Mouse (Mus musculus) limb, embryonic 14.5 days (tissue): ENCODE data around the gene Gm6408. TPM values are rescaled to one million over a fixed set of nuclear protein-coding genes. Genes with fewer than 3 reads are reported as not detected.
"Not testable (repeated sequence)": the region's sequence is repeated elsewhere in the genome, so short reads cannot be mapped to it uniquely, and the experiment has no call there.

Experiments
- ATAC-seq: fragments of 200-750 bp; cut with Nextera tagmentation; 2 replicates; pipeline ENCODE4 v1.8.0; 2017; ENCODE audit warnings: low read depth, moderate number of reproducible peaks, moderate TSS enrichment; ENCODE audit not compliant: low FRiP score
- DNase-seq: peaks from one replicate; pipeline ENCODE4 v3.0.0-alpha.2; 2015; ENCODE audit warnings: low spot score
- H3K27ac ChIP-seq: fragments of 300-500 bp; sonication (generic); replicated peaks from 2 replicates; pipeline ENCODE4 v1.5.1; 2014; ENCODE audit warnings: low read depth, mild to moderate bottlenecking, low read length, moderate library complexity, mixed read lengths
- H3K27me3 ChIP-seq: fragments of 300-500 bp; sonication (generic); 2 replicates; pipeline ENCODE4 v1.6.1; 2014; ENCODE audit warnings: low read length, mixed read lengths; ENCODE audit not compliant: control insufficient read depth, insufficient read depth
- H3K36me3 ChIP-seq: fragments of 300-500 bp; sonication (generic); 2 replicates; pipeline ENCODE4 v1.6.1; 2014; ENCODE audit warnings: mild to moderate bottlenecking, low read length, moderate library complexity, mixed read lengths; ENCODE audit not compliant: control insufficient read depth, insufficient read depth
- H3K4me1 ChIP-seq: fragments of 300-500 bp; sonication (generic); 2 replicates; pipeline ENCODE4 v1.6.1; 2014; ENCODE audit warnings: antibody characterized with exemption, low read length, mixed read lengths; ENCODE audit not compliant: control insufficient read depth, insufficient read depth
- H3K4me2 ChIP-seq: fragments of 300-500 bp; sonication (generic); replicated peaks from 2 replicates; pipeline ENCODE4 v1.6.1; 2014; ENCODE audit warnings: low read depth, mild to moderate bottlenecking, low read length, moderate library complexity; ENCODE audit not compliant: severe bottlenecking
- H3K4me3 ChIP-seq: fragments of 300-500 bp; sonication (generic); replicated peaks from 2 replicates; pipeline ENCODE4 v1.5.1; 2014; ENCODE audit warnings: low read length
- H3K9ac ChIP-seq: fragments of 300-500 bp; sonication (generic); 2 replicates; pipeline ENCODE4 v1.6.1; 2014; ENCODE audit warnings: mild to moderate bottlenecking, low read depth, low read length, moderate library complexity; ENCODE audit not compliant: severe bottlenecking
- H3K9me3 ChIP-seq: fragments of 300-500 bp; sonication (generic); 2 replicates; pipeline ENCODE4 v1.6.1; 2016; ENCODE audit warnings: low read length; ENCODE audit not compliant: control insufficient read depth
- WGBS: fragments of 180-500 bp; shearing (Covaris S2); extraction: QIAGEN DNeasy Blood & Tissue Kit; methylation state at CpG from one replicate; pipeline ENCODE4 v1.1.7; 2014; 5-methylcytosine and 5-hydroxymethylcytosine counted together
- polyA plus RNA-seq, 2 experiments: library from polyadenylated mRNA; depleted of rRNA in 1 of 2; stranded (reverse) in 1 of 2; unstranded in 1 of 2; fragments of >200 nt; fragmentation: Nextera tagmentation in 1 of 2; extraction: Ambion mirVana in 1 of 2; gene quantifications; 2 replicates each; pipeline versions ENCODE4 v1.2.1 to v1.2.3; 2012 to 2014

Gene Gm6408
- polyA plus RNA-seq, 2 experiments, result 0.06 TPM; not detected in 1

DNA sequence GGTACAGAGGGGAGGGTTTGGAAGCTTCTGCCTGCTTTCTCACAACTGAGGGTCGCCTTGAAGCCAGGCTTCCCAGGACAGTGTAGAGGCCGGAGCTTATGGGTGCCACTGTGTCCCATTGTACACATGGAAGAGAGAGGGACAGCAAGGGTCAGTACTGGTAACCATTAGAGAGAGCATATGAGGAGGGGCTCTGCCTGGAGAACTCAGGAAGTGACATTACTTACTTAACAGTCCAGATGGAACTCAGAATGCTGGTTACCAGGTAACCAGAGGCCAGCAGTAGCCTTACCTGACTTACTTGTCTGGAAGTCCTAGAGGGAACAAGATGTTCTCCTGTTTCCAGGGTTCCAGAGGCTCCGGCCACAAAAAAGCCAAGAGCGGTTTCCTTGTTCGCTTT lies 9.3 kb downstream of the Gm6408 start, which contains the start of gene Gm6370:
Gene Gm6370 (plus strand): TSS at position 301 of the 400 bp plus-strand sequence.
- DNase-seq, H3K9ac ChIP-seq, H3K27ac ChIP-seq, H3K4me1 ChIP-seq, H3K36me3 ChIP-seq, H3K4me3 ChIP-seq, H3K27me3 ChIP-seq, H3K9me3 ChIP-seq, ATAC-seq, H3K4me2 ChIP-seq: not testable (repeated sequence)
- WGBS, result no CpG with 5 or more reads among the region's 5 CpGs

DNA sequence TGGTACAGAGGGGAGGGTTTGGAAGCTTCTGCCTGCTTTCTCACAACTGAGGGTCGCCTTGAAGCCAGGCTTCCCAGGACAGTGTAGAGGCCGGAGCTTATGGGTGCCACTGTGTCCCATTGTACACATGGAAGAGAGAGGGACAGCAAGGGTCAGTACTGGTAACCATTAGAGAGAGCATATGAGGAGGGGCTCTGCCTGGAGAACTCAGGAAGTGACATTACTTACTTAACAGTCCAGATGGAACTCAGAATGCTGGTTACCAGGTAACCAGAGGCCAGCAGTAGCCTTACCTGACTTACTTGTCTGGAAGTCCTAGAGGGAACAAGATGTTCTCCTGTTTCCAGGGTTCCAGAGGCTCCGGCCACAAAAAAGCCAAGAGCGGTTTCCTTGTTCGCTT lies 20.3 kb downstream of the Gm6408 start, which contains the start of gene 4930449I24Rik:
Gene 4930449I24Rik (plus strand): TSS at position 301 of the 400 bp plus-strand sequence.
- not testable (repeated sequence) for DNase-seq, H3K27ac ChIP-seq, H3K4me2 ChIP-seq, H3K27me3 ChIP-seq, ATAC-seq, H3K9me3 ChIP-seq, H3K9ac ChIP-seq, H3K4me1 ChIP-seq, H3K36me3 ChIP-seq, H3K4me3 ChIP-seq
- no CpG with 5 or more reads among the region's 5 CpGs for WGBS

DNA sequence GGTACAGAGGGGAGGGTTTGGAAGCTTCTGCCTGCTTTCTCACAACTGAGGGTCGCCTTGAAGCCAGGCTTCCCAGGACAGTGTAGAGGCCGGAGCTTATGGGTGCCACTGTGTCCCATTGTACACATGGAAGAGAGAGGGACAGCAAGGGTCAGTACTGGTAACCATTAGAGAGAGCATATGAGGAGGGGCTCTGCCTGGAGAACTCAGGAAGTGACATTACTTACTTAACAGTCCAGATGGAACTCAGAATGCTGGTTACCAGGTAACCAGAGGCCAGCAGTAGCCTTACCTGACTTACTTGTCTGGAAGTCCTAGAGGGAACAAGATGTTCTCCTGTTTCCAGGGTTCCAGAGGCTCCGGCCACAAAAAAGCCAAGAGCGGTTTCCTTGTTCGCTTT lies 32.1 kb downstream of the Gm6408 start, which contains the start of gene Gm3402:
Gene Gm3402 (plus strand): TSS at position 301 of the 400 bp plus-strand sequence.
- not testable (repeated sequence) for H3K36me3 ChIP-seq, DNase-seq, H3K27ac ChIP-seq, H3K4me2 ChIP-seq, H3K4me1 ChIP-seq, H3K4me3 ChIP-seq, H3K27me3 ChIP-seq, ATAC-seq, H3K9ac ChIP-seq, H3K9me3 ChIP-seq
- WGBS, result no CpG with 5 or more reads among the region's 5 CpGs

DNA sequence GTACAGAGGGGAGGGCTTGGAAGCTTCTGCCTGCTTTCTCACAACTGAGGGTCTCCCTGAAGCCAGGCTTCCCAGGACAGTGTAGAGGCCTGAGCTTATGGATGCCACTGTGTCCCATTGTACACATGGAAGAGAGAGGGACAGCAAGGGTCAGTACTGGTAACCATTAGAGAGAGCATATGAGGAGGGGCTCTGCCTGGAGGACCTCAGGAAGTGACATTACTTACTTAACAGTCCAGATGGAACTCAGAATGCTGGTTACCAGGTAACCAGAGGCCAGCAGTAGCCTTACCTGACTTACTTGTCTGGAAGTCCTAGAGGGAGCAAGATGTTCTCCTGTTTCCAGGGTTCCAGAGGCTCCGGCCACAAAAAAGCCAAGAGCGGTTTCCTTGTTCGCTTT lies 43.7 kb downstream of the Gm6408 start, which contains the start of gene Gm3404:
Gene Gm3404 (plus strand): TSS at position 301 of the 400 bp plus-strand sequence.
- ATAC-seq, H3K36me3 ChIP-seq, H3K9me3 ChIP-seq, H3K9ac ChIP-seq, H3K4me3 ChIP-seq, H3K4me2 ChIP-seq, H3K27ac ChIP-seq, DNase-seq, H3K27me3 ChIP-seq, H3K4me1 ChIP-seq: not testable (repeated sequence)
- 100% methylated on average over 3 of the region's 3 CpGs for WGBS

Other genes with a start within 250 kb of the Gm6408 start
- gene Wasf3, start 97.0 kb upstream of the Gm6408 start, polyA plus RNA-seq (2012; rRNA removed), result 10.8 and 12.4 TPM in 2 replicates
- 1.4 and 2.2 TPM in 2 replicates for gene Wasf3, start 97.0 kb upstream of the Gm6408 start, polyA plus RNA-seq (2014; fragmentation: Nextera tagmentation; extraction: Ambion mirVana)
- not detected in 2 replicates for gene Gm6370, start 9.4 kb downstream of the Gm6408 start, polyA plus RNA-seq (2012; rRNA removed)
- not detected in 2 replicates for gene Gm6370, start 9.4 kb downstream of the Gm6408 start, polyA plus RNA-seq (2014; fragmentation: Nextera tagmentation; extraction: Ambion mirVana)
- not detected in 2 replicates for gene 4930449I24Rik, start 20.4 kb downstream of the Gm6408 start, polyA plus RNA-seq (2012; rRNA removed)
- gene 4930449I24Rik, start 20.4 kb downstream of the Gm6408 start, polyA plus RNA-seq (2014; fragmentation: Nextera tagmentation; extraction: Ambion mirVana), result not detected in 2 replicates
- not detected in 2 replicates for gene Gm3402, start 32.2 kb downstream of the Gm6408 start, polyA plus RNA-seq (2012; rRNA removed)
- not detected in 2 replicates for gene Gm3402, start 32.2 kb downstream of the Gm6408 start, polyA plus RNA-seq (2014; fragmentation: Nextera tagmentation; extraction: Ambion mirVana)
- not detected in 2 replicates for gene Gm3404, start 43.8 kb downstream of the Gm6408 start, polyA plus RNA-seq (2012; rRNA removed)
- gene Gm3404, start 43.8 kb downstream of the Gm6408 start, polyA plus RNA-seq (2014; fragmentation: Nextera tagmentation; extraction: Ambion mirVana), result not detected in 2 replicates
- not detected in 2 replicates for gene Gm3409, start 55.7 kb downstream of the Gm6408 start, polyA plus RNA-seq (2012; rRNA removed)
- gene Gm3409, start 55.7 kb downstream of the Gm6408 start, polyA plus RNA-seq (2014; fragmentation: Nextera tagmentation; extraction: Ambion mirVana), result not detected in 2 replicates
- gene Gm3415, start 74.2 kb downstream of the Gm6408 start, polyA plus RNA-seq (2012; rRNA removed), result not detected in 2 replicates
- not detected in 2 replicates for gene Gm3415, start 74.2 kb downstream of the Gm6408 start, polyA plus RNA-seq (2014; fragmentation: Nextera tagmentation; extraction: Ambion mirVana)
- gene Gpr12, start 103.3 kb downstream of the Gm6408 start, polyA plus RNA-seq (2012; rRNA removed), result 0.52 and 0.55 TPM in 2 replicates
- gene Gpr12, start 103.3 kb downstream of the Gm6408 start, polyA plus RNA-seq (2014; fragmentation: Nextera tagmentation; extraction: Ambion mirVana), result 0.08 and 0.40 TPM in 2 replicates